Mouse (Mus musculus) layer of hippocampus, adult 9-11 months (tissue): ENCODE results near the gene Elac2.

Experiments
- DNase-seq: peaks from one replicate; pipeline ENCODE4 v3.0.0; 2022

The Elac2 gene

GRCm38 (mm10) chr11:64978720-64979488 is at the start of gene Elac2:
TSS of gene Elac2 (plus strand) at chr11:64979038.
- peak; percentile 98 for DNase-seq

DNA sequence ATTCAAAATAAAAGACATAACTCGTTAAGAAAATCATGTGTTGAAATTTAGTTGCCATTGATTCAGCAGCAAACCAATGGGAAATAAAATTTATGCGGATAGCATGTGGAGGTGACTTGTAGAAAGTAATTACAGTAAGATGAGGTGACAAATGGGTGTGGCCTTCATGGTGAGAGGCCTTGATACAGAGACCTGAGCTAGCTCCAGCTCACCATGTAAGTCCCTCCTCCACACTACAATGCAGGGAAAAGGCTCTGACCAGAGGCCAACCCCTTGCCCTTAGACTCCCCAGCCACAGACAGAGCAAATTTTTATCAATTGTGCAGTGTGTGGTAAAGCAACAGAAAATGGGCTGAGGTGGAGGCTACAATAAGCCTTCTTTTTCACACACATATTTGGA is 49.7 kb upstream of the Elac2 start:
- DNase-seq: no peak

DNA sequence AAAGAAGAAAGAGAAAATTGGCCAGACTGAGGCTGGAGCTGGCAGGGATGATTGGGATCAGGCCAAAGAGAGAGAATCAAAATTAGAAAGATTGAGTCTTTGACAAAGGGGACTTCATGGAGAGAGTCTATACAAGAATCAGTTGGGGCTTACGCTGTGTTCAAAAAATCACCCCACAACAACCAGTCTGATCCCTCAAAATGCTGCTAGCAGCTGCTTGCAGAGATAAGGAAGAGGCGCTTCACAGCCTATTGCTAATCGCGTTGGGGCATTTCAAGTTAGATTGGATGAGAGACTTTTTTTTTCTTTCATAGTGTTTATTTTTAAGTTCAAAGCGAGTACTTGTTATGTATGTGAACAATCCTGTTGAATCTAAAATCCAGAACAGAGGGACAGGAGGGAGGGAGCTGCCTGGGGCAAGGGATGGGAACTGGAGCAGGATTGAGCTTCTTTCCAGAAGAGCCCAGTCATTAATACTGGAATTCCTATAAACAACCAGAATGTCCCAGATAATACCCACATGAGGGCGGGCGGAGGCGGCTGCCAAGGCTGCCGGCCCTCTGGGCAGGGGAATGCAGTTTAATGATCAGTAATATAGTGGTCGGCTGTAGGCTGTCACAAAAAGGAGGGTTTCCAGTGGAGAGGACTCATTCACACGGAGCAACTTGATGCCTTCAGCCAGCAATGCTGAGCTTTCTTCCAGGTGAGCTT is 47.6 kb upstream of the Elac2 start:
- DNase-seq: no peak

- no peak for DNase-seq
These were observed 41.6 kb upstream of the Elac2 start for GRCm38 (mm10) chr11:64937226-64937625.

- DNase-seq: peak; percentile 9
These were observed 37.6 kb upstream of the Elac2 start for GRCm38 (mm10) chr11:64941193-64941592.

DNA sequence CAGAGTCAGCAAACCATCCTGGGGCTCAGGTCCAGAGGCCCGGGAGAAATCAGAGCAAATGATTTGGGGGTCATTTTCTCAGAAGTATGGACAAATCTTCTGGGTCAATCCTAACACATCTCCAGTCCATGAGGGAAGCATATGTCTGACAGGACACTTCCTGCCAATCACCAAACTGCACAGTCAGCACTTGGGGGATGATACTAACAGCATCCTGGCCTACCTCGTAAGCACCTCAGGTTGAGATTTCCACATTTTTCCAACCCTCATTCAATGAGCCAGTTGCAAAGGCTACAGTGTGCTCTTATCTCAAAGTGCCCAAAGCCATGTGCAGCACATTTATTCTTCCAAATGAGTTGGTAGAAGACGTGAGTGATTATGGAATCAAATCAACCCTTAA is 29.1 kb upstream of the Elac2 start:
- no peak for DNase-seq

DNA sequence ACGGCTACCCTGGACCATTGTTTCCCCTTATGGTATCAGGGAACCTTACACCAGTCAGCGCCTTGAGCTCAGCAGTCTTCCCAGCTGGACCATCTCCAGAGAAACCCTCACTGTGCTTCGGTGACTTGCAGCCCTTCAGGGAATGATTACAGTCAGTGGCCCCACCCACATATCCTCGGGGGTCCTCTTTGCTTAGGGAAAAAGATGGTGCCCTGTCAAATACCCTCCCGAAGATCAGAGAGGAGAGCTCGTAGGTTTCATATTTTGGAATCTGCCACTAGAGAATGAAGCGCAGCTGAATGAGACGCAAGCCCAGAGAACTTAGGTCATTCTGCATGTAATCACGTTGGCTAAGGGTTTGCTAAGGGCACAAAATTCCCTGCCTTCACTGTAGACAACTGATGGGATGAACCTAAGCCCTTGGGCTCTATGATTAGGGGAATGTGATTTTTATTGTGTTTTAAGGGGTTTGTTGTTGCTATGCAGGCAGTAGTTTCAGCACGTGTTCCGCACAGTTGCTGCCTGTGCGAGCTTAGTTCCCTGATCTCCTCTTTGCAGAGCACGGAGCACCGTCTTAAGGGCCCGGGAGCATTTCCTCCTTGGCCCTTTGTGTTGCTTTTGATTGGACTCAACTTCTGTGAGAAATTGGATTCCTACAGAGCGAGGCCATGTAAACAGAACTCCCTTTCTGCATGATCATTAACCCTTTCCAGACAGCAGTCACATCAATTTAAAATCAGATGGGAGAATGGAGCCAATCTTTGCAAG is 21.7 kb upstream of the Elac2 start:
- DNase-seq: no peak

- DNase-seq: no peak
These were observed 16.2 kb upstream of the Elac2 start for GRCm38 (mm10) chr11:64962629-64963028.

- peak; percentile 67 for DNase-seq
These were observed 10.3 kb upstream of the Elac2 start for GRCm38 (mm10) chr11:64968507-64968906.

DNA sequence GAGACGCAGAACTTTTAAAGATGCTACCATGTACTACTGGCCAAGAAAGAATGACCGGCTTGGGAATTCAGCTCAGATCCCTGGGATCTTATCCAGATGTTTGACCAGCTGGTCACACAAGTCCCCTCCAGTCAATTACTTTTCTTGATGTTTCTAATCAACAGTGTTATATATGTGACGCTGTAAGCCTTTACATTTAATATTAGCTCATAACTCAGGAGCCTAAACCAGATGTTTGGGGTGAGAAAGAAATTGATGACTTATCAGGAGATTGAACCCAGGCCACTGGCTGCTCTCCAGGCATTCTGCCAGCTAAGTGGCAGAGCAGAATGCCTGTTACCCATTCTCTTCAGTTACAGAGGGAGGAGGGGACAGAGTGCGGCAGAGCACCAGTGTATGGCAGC is 9.9 kb upstream of the Elac2 start:
- no peak for DNase-seq

DNA sequence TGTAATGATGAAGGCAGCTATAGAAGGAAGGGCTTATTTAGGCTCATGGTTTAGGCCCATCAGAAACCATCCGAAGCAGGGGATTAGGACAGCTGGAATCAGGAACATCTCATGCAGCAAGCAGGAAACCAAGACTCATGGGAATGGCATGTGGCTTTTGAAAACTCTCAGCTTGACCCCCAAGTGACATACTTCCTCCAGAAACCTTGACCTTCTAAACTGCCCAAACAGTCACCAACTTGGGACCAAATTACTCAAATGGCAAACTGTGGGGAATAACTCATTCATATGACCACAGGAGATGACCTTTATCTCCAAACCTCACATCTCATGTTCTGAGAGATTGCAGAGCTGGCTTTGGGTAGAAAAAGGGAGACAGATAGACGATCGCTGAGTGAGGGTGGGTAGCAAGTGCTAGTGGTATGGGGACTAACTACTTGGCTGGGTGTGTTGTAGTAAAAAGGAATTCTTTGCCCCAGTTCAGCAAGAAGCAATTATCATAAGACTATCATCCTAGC is 7.3 kb upstream of the Elac2 start:
- DNase-seq: no peak

DNA sequence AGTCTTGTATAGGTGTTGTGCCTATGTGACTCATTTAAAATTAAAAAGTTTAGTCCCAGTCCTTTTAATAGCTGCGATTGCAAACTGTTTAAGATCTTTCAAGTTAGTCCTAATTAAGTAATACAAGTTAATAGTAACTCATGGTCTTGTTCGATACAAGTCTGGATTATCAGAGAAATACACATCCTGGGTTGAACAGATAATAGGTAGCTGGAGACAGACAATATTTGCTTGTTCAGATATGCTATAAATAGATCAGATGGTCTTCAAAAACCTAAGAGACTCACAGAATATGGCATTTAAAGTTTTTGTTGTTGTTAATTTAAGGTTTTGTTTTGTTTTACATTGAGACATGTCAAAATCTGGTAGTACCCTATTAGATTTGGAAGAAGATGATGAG is 6.4 kb upstream of the Elac2 start:
- no peak for DNase-seq

DNA sequence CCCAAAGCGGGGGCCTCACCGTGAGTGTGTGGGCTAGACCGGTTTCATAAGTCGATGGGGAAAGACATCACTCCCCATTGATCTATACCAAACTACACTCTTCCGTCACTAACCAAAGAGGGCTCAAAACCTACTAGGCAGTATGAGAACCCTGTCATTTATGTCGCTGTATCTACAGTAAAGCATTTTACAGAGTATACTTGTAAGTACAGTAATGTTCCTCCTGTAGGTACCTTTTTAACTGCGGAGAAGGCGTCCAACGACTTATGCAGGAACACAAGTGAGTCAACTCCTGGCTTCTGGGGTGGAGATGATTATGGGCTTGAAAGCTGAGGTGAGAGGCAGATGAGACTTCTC is 629 bp downstream of the Elac2 start:
- no peak for DNase-seq

- no peak for DNase-seq
These were observed 9.7 kb downstream of the Elac2 start for GRCm38 (mm10) chr11:64988556-64988955.

GRCm38 (mm10) chr11:64998439-64998838 is 19.6 kb downstream of the Elac2 start:
- DNase-seq: no peak

GRCm38 (mm10) chr11:64999685-65000084 is 20.8 kb downstream of the Elac2 start:
- DNase-seq: no peak

- no peak for DNase-seq
These were observed 22.9 kb downstream of the Elac2 start for GRCm38 (mm10) chr11:65001729-65002128.

DNA sequence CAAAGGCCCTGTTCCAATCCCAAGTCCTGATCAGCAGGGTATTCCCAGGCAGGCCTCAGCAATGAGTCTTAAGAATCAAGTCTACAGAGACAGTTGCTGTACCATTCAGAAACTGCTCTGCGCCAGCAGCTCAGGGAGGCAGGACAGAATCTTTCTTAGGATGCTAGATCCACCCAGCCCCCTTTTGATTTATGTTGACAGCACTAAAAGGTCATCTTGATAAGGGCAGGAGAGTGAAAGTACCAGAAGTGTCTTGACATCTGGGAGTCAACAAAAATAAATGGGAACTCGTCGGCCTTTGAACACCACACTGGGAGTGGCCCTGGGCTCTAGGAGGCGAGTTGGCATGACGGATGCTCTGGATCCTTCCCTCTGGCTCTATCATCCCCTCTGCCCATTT is 24.8 kb downstream of the Elac2 start:
- no peak for DNase-seq

DNA sequence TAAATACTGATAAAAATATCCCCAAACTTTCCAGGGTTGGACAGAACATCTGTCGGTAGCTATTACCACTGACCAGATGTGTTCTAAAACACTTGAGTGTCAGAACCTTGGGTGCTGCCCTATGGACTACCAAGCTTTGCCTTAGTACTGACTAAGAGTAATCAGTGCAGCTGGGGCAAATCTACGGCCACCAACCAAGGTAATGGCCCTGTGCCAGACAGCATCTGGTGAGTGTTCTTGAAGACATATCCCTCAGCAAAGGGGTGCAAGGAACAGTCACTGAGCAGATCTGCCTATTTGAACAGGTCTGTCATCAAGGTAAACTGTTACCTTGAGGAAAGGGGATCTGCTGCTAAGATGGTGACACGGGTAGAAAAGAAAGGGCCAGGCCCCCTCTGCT is 26.0 kb downstream of the Elac2 start:
- no peak for DNase-seq

GRCm38 (mm10) chr11:65006047-65006446 is 27.2 kb downstream of the Elac2 start:
- no peak for DNase-seq

DNA sequence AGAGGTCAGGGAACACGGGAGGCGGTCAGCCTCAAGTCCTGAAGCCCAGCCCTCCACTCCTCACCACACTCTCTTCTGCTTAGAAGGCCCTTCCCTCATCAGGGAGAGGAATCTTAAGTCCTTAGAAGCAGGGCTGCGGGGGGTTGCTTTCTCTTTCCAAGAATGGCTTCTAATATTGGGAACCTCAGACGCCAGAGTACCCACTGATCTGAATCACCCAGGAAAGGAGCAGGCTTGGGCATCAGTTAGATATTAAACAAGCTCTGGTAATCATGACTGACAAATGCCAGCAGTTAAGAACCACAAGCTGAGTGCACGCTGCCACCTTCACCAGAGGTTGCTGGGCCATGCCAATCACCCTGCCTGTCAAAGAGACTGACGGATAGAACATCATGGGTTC is 35.1 kb downstream of the Elac2 start:
- DNase-seq: no peak

DNA sequence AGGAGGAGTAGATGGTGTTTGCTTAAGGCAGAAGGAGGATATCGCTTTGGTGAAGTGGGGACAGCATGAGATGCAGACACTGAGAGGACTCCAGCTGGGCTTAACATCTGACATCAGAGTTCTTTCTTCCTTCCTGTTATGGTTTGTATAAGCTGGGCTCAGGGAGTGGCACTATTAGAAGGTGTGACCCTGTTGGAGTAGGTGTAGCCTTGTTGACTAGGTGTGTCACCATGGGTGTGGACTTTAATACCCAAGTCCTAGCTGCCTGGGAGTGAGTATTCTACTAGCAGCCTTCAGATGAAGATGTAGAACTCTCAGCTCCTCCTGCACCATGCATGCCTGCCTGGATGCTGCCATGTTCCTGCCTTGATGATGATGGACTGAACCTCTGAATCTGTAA is 37.9 kb downstream of the Elac2 start:
- DNase-seq: no peak

GRCm38 (mm10) chr11:65020744-65021143 is 41.9 kb downstream of the Elac2 start:
- no peak for DNase-seq

- no peak for DNase-seq
These were observed 43.9 kb downstream of the Elac2 start for GRCm38 (mm10) chr11:65022771-65023170.
